Mouse (Mus musculus) lung, adult 2 months (tissue): ENCODE data around the gene Atf7.

Experiments
- CTCF ChIP-seq: fragments of 200-500 bp; IDR thresholded peaks from 2 replicates; pipeline ENCODE4 v1.5.1; 2011; ENCODE audit warnings: mild to moderate bottlenecking, low read length, control low read depth; ENCODE audit not compliant: insufficient read depth
- POLR2A ChIP-seq: fragments of 200-500 bp; IDR thresholded peaks from 2 replicates; pipeline ENCODE4 v1.6.1; 2011; ENCODE audit warnings: low read depth, mild to moderate bottlenecking, control low read depth, low read length, borderline replicate concordance; ENCODE audit errors: extremely low read depth

DNA sequence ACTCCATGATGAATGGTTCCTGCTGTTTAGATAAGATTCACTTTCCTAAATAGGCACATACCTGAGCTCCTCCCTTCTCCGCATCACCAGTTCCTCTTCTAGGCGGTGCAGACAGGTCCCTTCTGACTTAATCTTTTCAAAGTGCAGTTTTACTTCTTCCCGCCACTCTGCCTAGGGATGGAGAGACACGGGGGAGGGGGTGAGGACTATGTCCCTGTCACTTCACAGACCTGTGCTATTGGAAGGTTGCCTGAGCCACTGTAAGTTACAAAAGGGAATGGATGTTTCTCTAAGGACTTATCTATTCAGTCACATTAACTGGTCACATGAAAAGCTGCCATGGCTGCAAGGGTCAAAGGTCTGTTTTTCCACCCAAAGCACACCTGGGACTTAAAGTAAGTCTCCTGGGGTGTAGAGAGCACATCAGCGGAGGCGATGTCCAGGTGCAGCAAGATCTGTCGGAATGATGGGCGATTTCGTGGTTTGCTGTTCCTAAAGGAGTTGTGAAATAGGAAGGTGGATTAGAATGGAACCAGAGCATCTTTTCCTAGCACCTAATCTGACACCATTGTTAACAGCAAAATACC lies 122.9 kb downstream of the Atf7 start:
- TF ChIP-seq CTCF (no peak), POLR2A (no peak)
